Mouse (Mus musculus) heart, postnatal 0 days (tissue): ENCODE measurements around the gene Txndc9.

Source experiments
- CTCF ChIP-seq: IDR thresholded peaks from 2 replicates; pipeline ENCODE4 v1.5.1; 2016; ENCODE audit warnings: antibody characterized with exemption, control low read depth, low read depth
- EP300 ChIP-seq: IDR thresholded peaks from 2 replicates; pipeline ENCODE4 v1.6.1; 2016; ENCODE audit warnings: antibody characterized with exemption, low read depth

- TF ChIP-seq CTCF, result no peak
- no peak for TF ChIP-seq EP300
Observed at GRCm38 (mm10) chr1:37996226-37996625, 1.5 kb downstream of the Txndc9 start.
